Mouse (Mus musculus): Measurements from ENCODE around the gene B3gnt8.
"Not testable (repeated sequence)": the region's sequence is repeated elsewhere in the genome, so short reads cannot be mapped to it uniquely, and the experiment has no call there.

Gene B3gnt8

GRCm38 (mm10) chr7:25626509-25627430 lies at the start of gene B3gnt8:
Gene B3gnt8, plus strand, starts transcription at chr7:25626654.
- no peak for DNase-seq (ENCODE audit: extremely low spot score)

GRCm38 (mm10) chr7:25576793-25577437 lies 49.5 kb upstream of the B3gnt8 start:
- not testable (repeated sequence) for DNase-seq (ENCODE audit: extremely low spot score)

- DNase-seq (ENCODE audit: extremely low spot score) = no peak
Measured at GRCm38 (mm10) chr7:25579441-25579840, 47.0 kb upstream of the B3gnt8 start.

GRCm38 (mm10) chr7:25582301-25582810 lies 44.1 kb upstream of the B3gnt8 start:
- DNase-seq (ENCODE audit: extremely low spot score) = no peak

GRCm38 (mm10) chr7:25584651-25585050 lies 41.8 kb upstream of the B3gnt8 start:
- DNase-seq (ENCODE audit: extremely low spot score) = no peak

- DNase-seq (ENCODE audit: extremely low spot score) = no peak
Measured at GRCm38 (mm10) chr7:25585351-25586204, 40.9 kb upstream of the B3gnt8 start.

- no peak for DNase-seq (ENCODE audit: extremely low spot score)
Measured at GRCm38 (mm10) chr7:25591226-25591625, 35.2 kb upstream of the B3gnt8 start.

- no peak for DNase-seq (ENCODE audit: extremely low spot score)
Measured at GRCm38 (mm10) chr7:25593859-25594258, 32.6 kb upstream of the B3gnt8 start.

- peak; percentile 82 for DNase-seq (ENCODE audit: extremely low spot score)
Measured at GRCm38 (mm10) chr7:25599663-25600062, 26.8 kb upstream of the B3gnt8 start.

GRCm38 (mm10) chr7:25600666-25601065 lies 25.8 kb upstream of the B3gnt8 start:
- no peak for DNase-seq (ENCODE audit: extremely low spot score)

- DNase-seq (ENCODE audit: extremely low spot score) = no peak
Measured at GRCm38 (mm10) chr7:25601346-25601745, 25.1 kb upstream of the B3gnt8 start.

- DNase-seq (ENCODE audit: extremely low spot score) = no peak
Measured at GRCm38 (mm10) chr7:25606625-25607063, 19.8 kb upstream of the B3gnt8 start.

- no peak for DNase-seq (ENCODE audit: extremely low spot score)
Measured at GRCm38 (mm10) chr7:25607196-25607595, 19.3 kb upstream of the B3gnt8 start.

- DNase-seq (ENCODE audit: extremely low spot score) = no peak
Measured at GRCm38 (mm10) chr7:25610056-25610455, 16.4 kb upstream of the B3gnt8 start.

GRCm38 (mm10) chr7:25611501-25611900 lies 15.0 kb upstream of the B3gnt8 start:
- no peak for DNase-seq (ENCODE audit: extremely low spot score)

GRCm38 (mm10) chr7:25614086-25614485 lies 12.4 kb upstream of the B3gnt8 start:
- DNase-seq (ENCODE audit: extremely low spot score) = no peak

GRCm38 (mm10) chr7:25614831-25615705 lies 11.4 kb upstream of the B3gnt8 start:
- DNase-seq (ENCODE audit: extremely low spot score) = no peak

GRCm38 (mm10) chr7:25615706-25616011 lies 10.8 kb upstream of the B3gnt8 start, which contains the start of gene Erich4:
Gene Erich4, minus strand, starts transcription at chr7:25615892.
- DNase-seq (ENCODE audit: extremely low spot score) = no peak

- no peak for DNase-seq (ENCODE audit: extremely low spot score)
Measured at GRCm38 (mm10) chr7:25617376-25618160, 8.9 kb upstream of the B3gnt8 start.
